In genomic region chr7:44958208-44958607, GRCm38 (mm10) we compare ENCODE assay signal across 9 mouse cellular contexts. TPM values are rescaled to one million over a fixed set of nuclear protein-coding genes. Genes with fewer than 3 reads are reported as not detected.
DNase-seq lines count a peak whose midpoint lies in the region; ATAC-seq and TF ChIP-seq lines count a peak whose summit lies in the region.
"Had no signal": no experiment of that assay in that cellular context is flagged by ENCODE, and none has a peak within 500 bp of the region (broad histone marks: within the 10 kb centered on the region; RNA-seq: fewer than 3 reads in every experiment).

No protein-coding gene starts in this region.

- H3K4me1 ChIP-seq in limb, embryonic 11.5 days (ENCODE audit: control insufficient read depth, insufficient read depth, low read length): no peaks in the 10 kb centered on the region
- H3K4me1 ChIP-seq in limb, embryonic 10.5 days: peaks cover 4% of the 10 kb centered on the region; the same call in 1 of the 2 replicates
- no peaks in the 10 kb centered on the region for H3K4me1 ChIP-seq in kidney, postnatal 0 days (replicated peaks; ENCODE audit: insufficient read depth, low read length)
- H3K4me1 ChIP-seq: stomach, embryonic 15.5 days had no signal

- H3K4me2 ChIP-seq in limb, embryonic 11.5 days (ENCODE audit: low read depth, severe bottlenecking): no peak overlapping the region
- H3K4me2 ChIP-seq in kidney, postnatal 0 days (ENCODE audit: low read length): no peak overlapping the region
- H3K4me2 ChIP-seq: stomach, embryonic 15.5 days had no signal

- H3K9ac ChIP-seq in limb, embryonic 11.5 days (ENCODE audit: low read length): no peak overlapping the region
- H3K9ac ChIP-seq in kidney, postnatal 0 days (ENCODE audit: low read depth, low read length): no peak overlapping the region
- H3K9ac ChIP-seq: stomach, embryonic 15.5 days had no signal

- no peaks in the 10 kb centered on the region for H3K9me3 ChIP-seq in limb, embryonic 11.5 days (ENCODE audit: control insufficient read depth, low read length)
- no peaks in the 10 kb centered on the region for H3K9me3 ChIP-seq in limb, embryonic 10.5 days (replicated peaks)
- no peaks in the 10 kb centered on the region for H3K9me3 ChIP-seq in kidney, postnatal 0 days (replicated peaks; ENCODE audit: low read length)
- H3K9me3 ChIP-seq: stomach, embryonic 15.5 days had no signal

- WGBS in limb, embryonic 11.5 days: 58% methylated on average over 7 of the region's 7 CpGs
- 55% methylated on average over 7 of the region's 7 CpGs for WGBS in limb, embryonic 10.5 days
- WGBS in kidney, postnatal 0 days: 49% methylated on average over 7 of the region's 7 CpGs

- H3K4me3 ChIP-seq in limb, embryonic 11.5 days (ENCODE audit: low read depth, low read length): no peak overlapping the region
- H3K4me3 ChIP-seq in limb, embryonic 10.5 days: no peak overlapping the region
- H3K4me3 ChIP-seq in kidney, postnatal 0 days (replicated peaks; ENCODE audit: low read depth, low read length): no peak overlapping the region
- H3K4me3 ChIP-seq: stomach, embryonic 15.5 days had no signal

- no peaks in the 10 kb centered on the region for H3K27me3 ChIP-seq in limb, embryonic 11.5 days (ENCODE audit: control insufficient read depth, insufficient read depth, low read length)
- no peaks in the 10 kb centered on the region for H3K27me3 ChIP-seq in limb, embryonic 10.5 days (ENCODE audit: low read depth, poor library complexity, severe bottlenecking)
- no peaks in the 10 kb centered on the region for H3K27me3 ChIP-seq in kidney, postnatal 0 days (ENCODE audit: insufficient read depth, low read length)
- H3K27me3 ChIP-seq in splenic B cell, adult 2 months (ENCODE audit: control insufficient read depth, insufficient read depth, low read length, poor library complexity, severe bottlenecking): no peaks in the 10 kb centered on the region
- H3K27me3 ChIP-seq: stomach, embryonic 15.5 days had no signal

- peak; percentile 71 to 78 for DNase-seq in cerebellum, postnatal 10 days
- peak; percentile 52 for DNase-seq in limb, embryonic 11.5 days (ENCODE audit: low spot score)
- DNase-seq in limb, embryonic 10.5 days (ENCODE audit: low spot score): no peak
- peak; percentile 36 for DNase-seq in MN1 (ENCODE audit: low spot score)
- peak; percentile 77 for DNase-seq in kidney, postnatal 0 days (ENCODE audit: low spot score)
- peak; percentile 66 for DNase-seq in splenic B cell, adult 2 months (ENCODE audit: low read depth, low spot score)

- peak; percentile 84 for TF ChIP-seq CTCF in kidney, postnatal 0 days (IDR thresholded peaks at IDR 0.05; ENCODE audit: low read depth)

- H3K36me3 ChIP-seq in limb, embryonic 11.5 days (ENCODE audit: control insufficient read depth, insufficient read depth, low read length): no peaks in the 10 kb centered on the region; the same call in 1 of the 2 replicates
- peaks cover 33% of the 10 kb centered on the region for H3K36me3 ChIP-seq in limb, embryonic 10.5 days
- H3K36me3 ChIP-seq in kidney, postnatal 0 days (ENCODE audit: insufficient read depth, low read length): peaks cover 11% of the 10 kb centered on the region; the same call in 1 of the 2 replicates
- no peaks in the 10 kb centered on the region for H3K36me3 ChIP-seq in splenic B cell, adult 2 months (ENCODE audit: control insufficient read depth, insufficient read depth, low read length, poor library complexity, severe bottlenecking)
- H3K36me3 ChIP-seq: stomach, embryonic 15.5 days had no signal

- H3K27ac ChIP-seq in limb, embryonic 11.5 days (replicated peaks; ENCODE audit: low read depth, low read length): no peak overlapping the region
- no peak overlapping the region for H3K27ac ChIP-seq in limb, embryonic 10.5 days
- H3K27ac ChIP-seq in kidney, postnatal 0 days: no peak overlapping the region
- H3K27ac ChIP-seq: stomach, embryonic 15.5 days had no signal

- ATAC-seq in cerebellum, adult (ENCODE audit: insufficient number of reproducible peaks, low FRiP score, low TSS enrichment): no peak
- ATAC-seq in limb, embryonic 11.5 days (ENCODE audit: insufficient number of reproducible peaks, low FRiP score, low TSS enrichment, low read depth): no peak
- ATAC-seq in kidney, postnatal 0 days (replicated peaks; ENCODE audit: low FRiP score, low read depth): no peak
- no peak for ATAC-seq in megakaryocyte, adult 5-6 weeks (ENCODE audit: poor library complexity, severe bottlenecking)

RNA-seq across cellular contexts. Expression of gene Tsks, which starts 15.2 kb away (rescaled TPM):
- polyA plus RNA-seq in limb, embryonic 11.5 days (2014; fragmentation: Nextera tagmentation; extraction: Ambion mirVana): 0.13 TPM in 1 of 2 replicates, not detected in the other
- 0.14 and 0.18 TPM in 2 replicates for polyA plus RNA-seq in limb, embryonic 10.5 days (2016; fragmentation: Nextera tagmentation; extraction: Ambion mirVana)
- polyA plus RNA-seq in kidney, postnatal 0 days (2015; fragmentation: Nextera tagmentation; extraction: Ambion mirVana): 0.13 and 0.14 TPM in 2 replicates
- total RNA-seq in megakaryocyte, adult 5-6 weeks (2015): not detected in 2 replicates
- not detected in 2 replicates for total RNA-seq in megakaryocyte, adult 5-6 weeks (2017)

RNA-seq across cellular contexts. Expression of gene Cpt1c, which starts 16.4 kb away (rescaled TPM):
- polyA plus RNA-seq in limb, embryonic 11.5 days (2014; fragmentation: Nextera tagmentation; extraction: Ambion mirVana): 17.5 and 22.1 TPM in 2 replicates
- 11.4 and 18.8 TPM in 2 replicates for polyA plus RNA-seq in limb, embryonic 10.5 days (2016; fragmentation: Nextera tagmentation; extraction: Ambion mirVana)
- polyA plus RNA-seq in kidney, postnatal 0 days (2015; fragmentation: Nextera tagmentation; extraction: Ambion mirVana): 13.2 and 13.7 TPM in 2 replicates
- not detected in 2 replicates for total RNA-seq in megakaryocyte, adult 5-6 weeks (2015)
- total RNA-seq in megakaryocyte, adult 5-6 weeks (2017): 0.12 TPM in 1 of 2 replicates, not detected in the other

RNA-seq across cellular contexts. Expression of gene Prmt1, which starts 28.2 kb away (rescaled TPM):
- 332 and 334 TPM in 2 replicates for polyA plus RNA-seq in limb, embryonic 11.5 days (2014; fragmentation: Nextera tagmentation; extraction: Ambion mirVana)
- polyA plus RNA-seq in limb, embryonic 10.5 days (2016; fragmentation: Nextera tagmentation; extraction: Ambion mirVana): 979 and 1,027 TPM in 2 replicates
- 414 and 449 TPM in 2 replicates for polyA plus RNA-seq in kidney, postnatal 0 days (2015; fragmentation: Nextera tagmentation; extraction: Ambion mirVana)
- 48.4 and 55.7 TPM in 2 replicates for total RNA-seq in megakaryocyte, adult 5-6 weeks (2015)
- total RNA-seq in megakaryocyte, adult 5-6 weeks (2017): 40.0 and 42.9 TPM in 2 replicates

RNA-seq across cellular contexts. Expression of gene Ap2a1, which starts 28.9 kb away (rescaled TPM):
- 77.0 and 78.8 TPM in 2 replicates for polyA plus RNA-seq in limb, embryonic 11.5 days (2014; fragmentation: Nextera tagmentation; extraction: Ambion mirVana)
- 78.7 and 85.3 TPM in 2 replicates for polyA plus RNA-seq in limb, embryonic 10.5 days (2016; fragmentation: Nextera tagmentation; extraction: Ambion mirVana)
- polyA plus RNA-seq in kidney, postnatal 0 days (2015; fragmentation: Nextera tagmentation; extraction: Ambion mirVana): 55.8 and 55.9 TPM in 2 replicates
- total RNA-seq in megakaryocyte, adult 5-6 weeks (2015): 33.2 and 36.1 TPM in 2 replicates
- total RNA-seq in megakaryocyte, adult 5-6 weeks (2017): 20.2 and 33.6 TPM in 2 replicates

RNA-seq across cellular contexts. Expression of gene Irf3, which starts 39.2 kb away (rescaled TPM):
- 73.9 and 83.5 TPM in 2 replicates for polyA plus RNA-seq in limb, embryonic 11.5 days (2014; fragmentation: Nextera tagmentation; extraction: Ambion mirVana)
- 74.7 and 75.0 TPM in 2 replicates for polyA plus RNA-seq in limb, embryonic 10.5 days (2016; fragmentation: Nextera tagmentation; extraction: Ambion mirVana)
- polyA plus RNA-seq in kidney, postnatal 0 days (2015; fragmentation: Nextera tagmentation; extraction: Ambion mirVana): 73.6 and 76.0 TPM in 2 replicates
- total RNA-seq in megakaryocyte, adult 5-6 weeks (2015): 60.8 and 76.8 TPM in 2 replicates
- 84.8 and 89.4 TPM in 2 replicates for total RNA-seq in megakaryocyte, adult 5-6 weeks (2017)
